Mouse (Mus musculus): ENCODE results near the gene Hoxb2.

- no peak for TF ChIP-seq CTCF (IDR thresholded peaks at IDR 0.05; ENCODE audit: control insufficient read depth, insufficient read depth, insufficient read length)
- TF ChIP-seq MYOD1 (IDR thresholded peaks at IDR 0.05; ENCODE audit: control insufficient read depth, insufficient read length, low read depth), result no peak
- no peak for TF ChIP-seq CEBPB (IDR thresholded peaks at IDR 0.05; ENCODE audit: low read depth)
- no peak for TF ChIP-seq MYOG (IDR thresholded peaks at IDR 0.05; ENCODE audit: control insufficient read depth, extremely low read depth, insufficient read length)
Measured at GRCm38 (mm10) chr11:96301837-96302236, 48.5 kb upstream of the Hoxb2 start.

Data from C2C12 (cell line).